Mouse (Mus musculus): ENCODE measurements around the gene Zfp872. TPM values are rescaled to one million over a fixed set of nuclear protein-coding genes. Genes with fewer than 3 reads are reported as not detected.

Gene Zfp872
- polyA plus RNA-seq, 1 experiment = not detected

DNA sequence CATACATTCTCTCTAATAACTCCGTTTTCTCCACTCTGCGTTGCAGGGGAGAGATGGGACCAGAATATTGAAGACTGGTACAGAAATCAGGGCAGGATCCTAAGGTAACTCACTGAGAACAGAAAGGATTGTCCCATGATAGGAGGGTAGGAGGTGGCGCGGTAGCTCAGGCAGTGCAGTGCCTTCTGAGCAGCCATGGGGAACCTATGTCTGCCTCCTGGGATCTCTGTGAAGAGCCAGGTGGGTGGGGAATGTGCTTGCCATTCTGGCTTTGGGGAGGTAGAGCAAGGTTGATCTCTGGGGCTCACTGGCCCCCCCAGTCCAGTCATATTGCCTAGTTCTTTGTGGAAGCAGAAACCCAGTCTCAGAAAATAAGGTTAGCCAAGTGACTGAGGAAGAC, 20.1 kb upstream of the Zfp872 start:
- TF ChIP-seq CTCF (IDR thresholded peaks at IDR 0.05; ENCODE audit: borderline replicate concordance, insufficient read depth, low read length) (no peak), POLR2A (IDR thresholded peaks at IDR 0.05; ENCODE audit: low read depth, low read length) (no peak)
- Histone ChIP-seq H3K4me3 (ENCODE audit: insufficient read depth, low read length) (no peak overlapping the region), H3K27ac (ENCODE audit: insufficient read depth, low read length) (no peak overlapping the region), H3K4me1 (ENCODE audit: control insufficient read depth, insufficient read depth, low read length) (no peaks in the 10 kb centered on the region)

GRCm38 (mm10) chr9:22169327-22169726, 18.6 kb upstream of the Zfp872 start:
- TF ChIP-seq CTCF (IDR thresholded peaks at IDR 0.05; ENCODE audit: borderline replicate concordance, insufficient read depth, low read length) (no peak), POLR2A (IDR thresholded peaks at IDR 0.05; ENCODE audit: low read depth, low read length) (no peak)
- H3K27ac ChIP-seq (ENCODE audit: insufficient read depth, low read length) = no peak overlapping the region
- H3K4me3 ChIP-seq (ENCODE audit: insufficient read depth, low read length) = no peak overlapping the region
- no peaks in the 10 kb centered on the region for H3K4me1 ChIP-seq (ENCODE audit: control insufficient read depth, insufficient read depth, low read length)

- Histone ChIP-seq H3K27ac (ENCODE audit: insufficient read depth, low read length) (no peak overlapping the region), H3K4me1 (ENCODE audit: control insufficient read depth, insufficient read depth, low read length) (no peaks in the 10 kb centered on the region), H3K4me3 (ENCODE audit: insufficient read depth, low read length) (no peak overlapping the region)
- TF ChIP-seq CTCF (IDR thresholded peaks at IDR 0.05; ENCODE audit: borderline replicate concordance, insufficient read depth, low read length) = no peak
- TF ChIP-seq POLR2A (IDR thresholded peaks at IDR 0.05; ENCODE audit: low read depth, low read length) = no peak
Measured at GRCm38 (mm10) chr9:22172318-22172717, 15.6 kb upstream of the Zfp872 start.

DNA sequence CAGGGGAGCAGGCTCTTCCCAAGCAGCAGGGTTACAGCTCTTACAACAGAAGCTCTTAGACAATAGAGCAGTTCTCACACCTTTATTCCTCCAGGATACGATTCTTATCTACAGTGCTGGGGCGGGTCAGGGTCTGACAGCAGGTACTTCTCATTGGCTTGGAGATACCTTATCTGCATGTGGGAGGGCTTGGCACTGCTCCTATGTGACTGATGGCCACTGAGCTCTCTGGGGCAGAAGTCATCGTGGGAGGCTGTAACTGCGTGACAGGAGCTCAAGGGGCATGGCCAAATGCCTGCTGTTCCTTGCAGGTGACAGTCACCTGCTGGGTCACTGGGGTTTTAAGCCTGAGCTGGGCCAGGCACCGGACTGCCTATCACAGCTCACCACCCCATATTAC, 8.5 kb downstream of the Zfp872 start:
- no peaks in the 10 kb centered on the region for H3K4me1 ChIP-seq (ENCODE audit: control insufficient read depth, insufficient read depth, low read length)
- H3K27ac ChIP-seq (ENCODE audit: insufficient read depth, low read length) = no peak overlapping the region
- H3K4me3 ChIP-seq (ENCODE audit: insufficient read depth, low read length) = no peak overlapping the region
- TF ChIP-seq CTCF (IDR thresholded peaks at IDR 0.05; ENCODE audit: borderline replicate concordance, insufficient read depth, low read length) (no peak), POLR2A (IDR thresholded peaks at IDR 0.05; ENCODE audit: low read depth, low read length) (no peak)

GRCm38 (mm10) chr9:22213785-22214194, 25.9 kb downstream of the Zfp872 start:
- Histone ChIP-seq H3K4me3 (ENCODE audit: insufficient read depth, low read length) (no peak overlapping the region), H3K4me1 (ENCODE audit: control insufficient read depth, insufficient read depth, low read length) (no peaks in the 10 kb centered on the region), H3K27ac (ENCODE audit: insufficient read depth, low read length) (no peak overlapping the region)
- TF ChIP-seq POLR2A (IDR thresholded peaks at IDR 0.05; ENCODE audit: low read depth, low read length) = no peak
- no peak for TF ChIP-seq CTCF (IDR thresholded peaks at IDR 0.05; ENCODE audit: borderline replicate concordance, insufficient read depth, low read length)

GRCm38 (mm10) chr9:22214549-22214948, 26.7 kb downstream of the Zfp872 start:
- no peak overlapping the region for H3K4me3 ChIP-seq (ENCODE audit: insufficient read depth, low read length)
- H3K4me1 ChIP-seq (ENCODE audit: control insufficient read depth, insufficient read depth, low read length) = no peaks in the 10 kb centered on the region
- no peak for TF ChIP-seq CTCF (IDR thresholded peaks at IDR 0.05; ENCODE audit: borderline replicate concordance, insufficient read depth, low read length)
- no peak for TF ChIP-seq POLR2A (IDR thresholded peaks at IDR 0.05; ENCODE audit: low read depth, low read length)
- no peak overlapping the region for H3K27ac ChIP-seq (ENCODE audit: insufficient read depth, low read length)

DNA sequence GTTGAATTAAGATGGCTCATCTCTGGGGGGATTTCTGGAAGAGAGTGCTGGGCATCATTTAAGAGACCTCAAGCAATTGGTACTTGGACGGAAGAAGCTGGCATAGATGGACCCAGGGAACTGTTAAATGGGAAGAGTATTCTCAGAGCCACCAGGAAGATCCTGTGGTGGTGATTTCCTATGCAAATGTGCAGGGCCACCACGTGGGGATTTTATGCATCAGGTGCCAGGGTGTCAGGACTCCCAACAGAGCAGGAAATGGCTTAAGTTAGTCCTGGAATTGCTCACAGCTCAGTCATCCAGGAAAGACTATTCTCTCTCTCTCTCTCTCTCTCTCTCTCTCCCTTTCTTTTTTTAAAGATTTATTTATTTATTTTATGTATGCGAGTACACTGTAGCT, 28.8 kb downstream of the Zfp872 start:
- H3K27ac ChIP-seq (ENCODE audit: insufficient read depth, low read length) = no peak overlapping the region
- H3K4me1 ChIP-seq (ENCODE audit: control insufficient read depth, insufficient read depth, low read length) = no peaks in the 10 kb centered on the region
- no peak for TF ChIP-seq CTCF (IDR thresholded peaks at IDR 0.05; ENCODE audit: borderline replicate concordance, insufficient read depth, low read length)
- no peak for TF ChIP-seq POLR2A (IDR thresholded peaks at IDR 0.05; ENCODE audit: low read depth, low read length)
- H3K4me3 ChIP-seq (ENCODE audit: insufficient read depth, low read length) = no peak overlapping the region

- Histone ChIP-seq H3K4me3 (ENCODE audit: insufficient read depth, low read length) (no peak overlapping the region), H3K27ac (ENCODE audit: insufficient read depth, low read length) (no peak overlapping the region), H3K4me1 (ENCODE audit: control insufficient read depth, insufficient read depth, low read length) (no peaks in the 10 kb centered on the region)
- TF ChIP-seq POLR2A (IDR thresholded peaks at IDR 0.05; ENCODE audit: low read depth, low read length) = no peak
- TF ChIP-seq CTCF (IDR thresholded peaks at IDR 0.05; ENCODE audit: borderline replicate concordance, insufficient read depth, low read length) = no peak
Measured at GRCm38 (mm10) chr9:22217858-22218493, 30.1 kb downstream of the Zfp872 start.

DNA sequence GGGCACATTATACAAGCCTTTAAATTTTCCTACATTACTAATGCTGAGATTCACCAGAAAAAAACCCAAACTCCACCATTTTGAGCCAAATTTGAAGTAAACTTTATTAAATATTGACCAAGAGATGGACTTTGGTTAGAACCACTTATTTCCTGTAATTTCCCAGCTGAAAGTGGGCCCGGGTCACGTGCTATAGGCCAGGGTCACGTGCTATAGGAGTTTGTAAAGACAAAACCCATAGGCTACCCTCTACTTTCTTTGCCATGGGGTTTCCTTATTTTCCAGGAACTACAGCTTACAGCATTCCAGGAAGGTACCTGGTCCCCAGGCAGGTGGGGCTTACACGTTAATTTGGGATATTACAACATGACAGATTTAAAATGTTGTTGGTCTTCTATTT, 36.2 kb downstream of the Zfp872 start:
- H3K4me1 ChIP-seq (ENCODE audit: control insufficient read depth, insufficient read depth, low read length) = no peaks in the 10 kb centered on the region
- TF ChIP-seq POLR2A (IDR thresholded peaks at IDR 0.05; ENCODE audit: low read depth, low read length) (no peak), CTCF (IDR thresholded peaks at IDR 0.05; ENCODE audit: borderline replicate concordance, insufficient read depth, low read length) (no peak)
- H3K27ac ChIP-seq (ENCODE audit: insufficient read depth, low read length) = no peak overlapping the region
- no peak overlapping the region for H3K4me3 ChIP-seq (ENCODE audit: insufficient read depth, low read length)

- no peaks in the 10 kb centered on the region for H3K4me1 ChIP-seq (ENCODE audit: control insufficient read depth, insufficient read depth, low read length)
- peak overlapping the region; percentile 37 for H3K4me3 ChIP-seq (ENCODE audit: insufficient read depth, low read length)
- no peak for TF ChIP-seq CTCF (IDR thresholded peaks at IDR 0.05; ENCODE audit: borderline replicate concordance, insufficient read depth, low read length)
- no peak for TF ChIP-seq POLR2A (IDR thresholded peaks at IDR 0.05; ENCODE audit: low read depth, low read length)
- peak overlapping the region; percentile 10; the same call in 1 of the 2 replicates for H3K27ac ChIP-seq (ENCODE audit: insufficient read depth, low read length)
Measured at GRCm38 (mm10) chr9:22224536-22225503, 36.9 kb downstream of the Zfp872 start.
